Mouse (Mus musculus) kidney, embryonic 15.5 days (tissue): ENCODE data around the gene Adcyap1r1. TPM values are rescaled to one million over a fixed set of nuclear protein-coding genes. Genes with fewer than 3 reads are reported as not detected.
A peak's percentile ranks its signal among the peaks of the same experiment; 100 is the strongest.

Source experiments
- ATAC-seq: fragments of 200-750 bp; cut with Nextera tagmentation; replicated peaks from 2 replicates; pipeline ENCODE4 v1.8.0; 2017; ENCODE audit warnings: moderate TSS enrichment; ENCODE audit not compliant: low FRiP score
- H3K27ac ChIP-seq: fragments of 300-500 bp; sonication (generic); 2 replicates; pipeline ENCODE4 v1.5.1; 2015; ENCODE audit warnings: mild to moderate bottlenecking, inconsistent platforms
- H3K27me3 ChIP-seq: fragments of 300-500 bp; sonication (generic); 2 replicates; pipeline ENCODE4 v1.6.1; 2015; ENCODE audit warnings: inconsistent platforms
- H3K36me3 ChIP-seq: fragments of 300-500 bp; sonication (generic); 2 replicates; pipeline ENCODE4 v1.6.1; 2015; ENCODE audit warnings: inconsistent platforms
- H3K4me1 ChIP-seq: fragments of 300-500 bp; sonication (generic); 2 replicates; pipeline ENCODE4 v1.6.1; 2015; ENCODE audit warnings: inconsistent platforms
- H3K4me2 ChIP-seq: fragments of 300-500 bp; sonication (generic); 2 replicates; pipeline ENCODE4 v1.6.1; 2015; ENCODE audit warnings: moderate library complexity, mild to moderate bottlenecking, inconsistent platforms
- H3K4me3 ChIP-seq: fragments of 300-500 bp; sonication (generic); replicated peaks from 2 replicates; pipeline ENCODE4 v1.5.1; 2015; ENCODE audit warnings: mild to moderate bottlenecking, inconsistent platforms
- H3K9ac ChIP-seq: fragments of 300-500 bp; sonication (generic); 2 replicates; pipeline ENCODE4 v1.6.1; 2015; ENCODE audit warnings: mild to moderate bottlenecking, inconsistent platforms
- H3K9me3 ChIP-seq: fragments of 300-500 bp; sonication (generic); replicated peaks from 2 replicates; pipeline ENCODE4 v1.6.1; 2016; ENCODE audit warnings: inconsistent platforms
- WGBS: fragments of 180-500 bp; shearing (Covaris S2); methylation state at CpG from one replicate; pipeline ENCODE4 v1.1.7; 2015; ENCODE audit warnings: mixed read lengths; 5-methylcytosine and 5-hydroxymethylcytosine counted together
- polyA plus RNA-seq: library from polyadenylated mRNA; unstranded; fragments of >200 nt; fragmentation: Nextera tagmentation; extraction: Ambion mirVana; gene quantifications from 2 replicates; pipeline ENCODE4 v1.2.1, GENCODE M21; 2015

The Adcyap1r1 gene
- 3.1 and 3.4 TPM in 2 replicates for polyA plus RNA-seq

GRCm38 (mm10) chr6:55451771-55452371, at the start of gene Adcyap1r1:
TSS of gene Adcyap1r1 (plus strand) at chr6:55451978.
- under 1% methylated on average over 58 of the region's 58 CpGs for WGBS
- H3K27me3 ChIP-seq, result peaks cover 66% of the 10 kb centered on the region

DNA sequence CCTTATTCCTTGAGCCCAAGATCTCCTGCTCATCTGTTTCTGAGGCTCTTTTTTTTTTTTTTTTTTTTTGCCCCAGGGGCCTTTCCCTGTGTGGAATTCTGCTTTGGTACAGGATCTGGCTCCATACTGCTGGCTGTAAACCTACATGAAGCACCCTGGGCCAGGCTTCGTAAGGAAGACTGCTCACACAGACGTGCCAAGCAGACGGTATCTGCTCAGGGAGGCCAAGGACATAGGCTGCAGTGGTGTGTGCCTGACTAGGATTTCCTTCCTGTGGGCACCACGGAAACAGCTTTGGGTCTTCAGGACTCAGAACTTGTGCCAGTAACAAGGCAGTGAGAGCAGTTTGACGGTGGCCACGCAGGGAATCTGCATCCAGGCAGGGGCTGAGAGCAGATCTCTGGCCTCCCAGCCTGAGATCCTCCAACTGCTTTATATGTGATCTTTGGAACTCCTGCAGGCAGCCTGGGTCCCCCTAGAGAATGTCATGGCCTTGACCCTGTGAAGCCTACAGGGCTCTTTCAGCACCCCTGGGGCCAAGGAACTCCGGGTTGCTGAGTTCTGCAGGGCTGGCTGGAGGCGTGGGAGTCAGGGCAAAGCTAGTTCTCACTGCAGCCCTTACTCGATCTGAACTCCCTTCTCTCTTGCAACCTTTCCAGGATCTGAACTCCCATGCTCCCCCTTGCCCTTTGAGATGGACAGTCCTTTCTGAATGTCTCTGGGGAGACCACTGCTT, 49.6 kb upstream of the Adcyap1r1 start:
- no peak overlapping the region for H3K4me2 ChIP-seq
- H3K27ac ChIP-seq, result no peak overlapping the region
- no peaks in the 10 kb centered on the region for H3K4me1 ChIP-seq
- WGBS, result 63% methylated on average over 9 of the region's 9 CpGs
- no peaks in the 10 kb centered on the region for H3K9me3 ChIP-seq
- no peak overlapping the region for H3K4me3 ChIP-seq
- no peak overlapping the region for H3K9ac ChIP-seq
- no peaks in the 10 kb centered on the region for H3K36me3 ChIP-seq
- no peaks in the 10 kb centered on the region for H3K27me3 ChIP-seq
- ATAC-seq, result no peak

More at GRCm38 (mm10) chr6:55451771-55452371, at the start of gene Adcyap1r1:
- peak within 1 kb of the TSS; percentile 15; the same call in 1 of the 2 replicates for H3K9ac ChIP-seq
- no peaks in the 10 kb centered on the region for H3K36me3 ChIP-seq
- H3K27ac ChIP-seq, result no peak within 1 kb of the TSS
- H3K4me3 ChIP-seq, result peak within 1 kb of the TSS; percentile 51
- ATAC-seq, result peak; percentile 73
- H3K4me2 ChIP-seq, result peak within 1 kb of the TSS; percentile 87
- peaks cover 22% of the 10 kb centered on the region for H3K4me1 ChIP-seq
- H3K9me3 ChIP-seq, result no peaks in the 10 kb centered on the region

GRCm38 (mm10) chr6:55403411-55404309, 48.1 kb upstream of the Adcyap1r1 start:
- Histone ChIP-seq H3K27ac (no peak overlapping the region), H3K27me3 (no peaks in the 10 kb centered on the region), H3K4me2 (no peak overlapping the region), H3K36me3 (no peaks in the 10 kb centered on the region), H3K9ac (no peak overlapping the region), H3K4me1 (no peaks in the 10 kb centered on the region), H3K9me3 (no peaks in the 10 kb centered on the region), H3K4me3 (no peak overlapping the region)
- 77% methylated on average over 9 of the region's 9 CpGs for WGBS
- no peak for ATAC-seq

- Histone ChIP-seq H3K36me3 (no peaks in the 10 kb centered on the region), H3K4me3 (no peak overlapping the region), H3K27me3 (no peaks in the 10 kb centered on the region), H3K9me3 (no peaks in the 10 kb centered on the region), H3K9ac (no peak overlapping the region), H3K4me1 (no peaks in the 10 kb centered on the region), H3K4me2 (no peak overlapping the region), H3K27ac (no peak overlapping the region)
- 68% methylated on average over 5 of the region's 5 CpGs for WGBS
- ATAC-seq, result no peak
These were observed 47.3 kb upstream of the Adcyap1r1 start for GRCm38 (mm10) chr6:55404421-55404990.

DNA sequence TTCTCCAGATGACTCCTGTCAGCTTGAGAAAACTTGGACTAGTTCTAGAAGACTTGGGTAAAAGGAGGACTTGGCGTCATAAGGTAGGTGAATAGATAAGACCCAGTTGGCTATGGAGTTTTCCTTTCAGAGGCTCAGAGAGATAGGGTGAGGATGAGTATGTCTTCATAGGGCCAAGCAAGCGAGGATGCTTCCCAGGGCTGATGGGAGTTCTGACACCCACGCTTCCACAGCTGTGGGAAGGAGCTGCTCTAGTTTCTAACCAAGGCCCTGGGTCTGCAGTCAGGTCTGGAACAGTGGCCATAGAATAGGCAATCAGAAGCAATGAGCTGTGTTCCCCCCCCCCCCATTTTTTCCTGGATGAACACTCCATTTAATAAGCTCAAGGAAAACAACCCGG, 44.4 kb upstream of the Adcyap1r1 start:
- ATAC-seq, result no peak
- Histone ChIP-seq H3K4me3 (no peak overlapping the region), H3K9ac (no peak overlapping the region), H3K36me3 (no peaks in the 10 kb centered on the region), H3K9me3 (no peaks in the 10 kb centered on the region), H3K27ac (no peak overlapping the region), H3K27me3 (no peaks in the 10 kb centered on the region), H3K4me2 (no peak overlapping the region), H3K4me1 (peaks cover 8% of the 10 kb centered on the region)
- 76% methylated on average over 4 of the region's 4 CpGs for WGBS

DNA sequence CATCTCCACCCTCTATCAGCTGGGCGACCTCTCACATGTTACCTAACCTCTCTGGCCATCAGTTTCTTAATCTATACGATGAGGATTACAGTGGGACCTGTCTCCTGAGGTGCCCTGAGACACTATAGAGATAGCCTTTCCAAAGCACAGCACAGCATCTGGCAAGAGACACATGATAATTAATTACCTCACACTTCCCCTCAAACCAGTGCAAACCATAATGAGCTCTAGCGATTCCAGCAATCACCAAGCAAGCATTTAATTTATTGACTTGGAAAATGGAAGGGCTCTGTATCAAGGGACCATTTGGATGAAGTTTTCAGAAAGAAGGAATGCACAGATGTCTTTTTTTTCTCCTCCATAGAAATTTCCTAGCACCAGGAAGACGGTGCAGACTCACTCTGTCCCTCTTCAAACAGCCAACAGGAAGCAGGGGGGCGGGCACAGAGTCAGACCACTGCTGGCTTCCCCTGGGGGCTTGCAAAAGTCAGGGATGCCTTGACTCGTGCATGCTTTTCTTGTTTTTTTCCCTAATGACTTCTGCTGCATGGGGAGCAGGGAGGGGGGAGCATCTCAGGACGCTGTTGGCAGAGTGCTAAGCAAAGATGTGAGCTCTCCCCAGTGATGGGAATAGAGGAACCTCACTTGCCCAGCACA, 41.5 kb upstream of the Adcyap1r1 start:
- Histone ChIP-seq H3K9me3 (no peaks in the 10 kb centered on the region), H3K27me3 (no peaks in the 10 kb centered on the region), H3K4me1 (peaks cover 8% of the 10 kb centered on the region), H3K9ac (no peak overlapping the region), H3K4me2 (no peak overlapping the region), H3K4me3 (no peak overlapping the region), H3K36me3 (no peaks in the 10 kb centered on the region), H3K27ac (0 out of 2 replicates have a peak overlapping the region, but pooled peaks have one; percentile 47)
- ATAC-seq, result peak; percentile 46; the same call in 1 of the 2 replicates
- 28% methylated on average over 7 of the region's 7 CpGs for WGBS

DNA sequence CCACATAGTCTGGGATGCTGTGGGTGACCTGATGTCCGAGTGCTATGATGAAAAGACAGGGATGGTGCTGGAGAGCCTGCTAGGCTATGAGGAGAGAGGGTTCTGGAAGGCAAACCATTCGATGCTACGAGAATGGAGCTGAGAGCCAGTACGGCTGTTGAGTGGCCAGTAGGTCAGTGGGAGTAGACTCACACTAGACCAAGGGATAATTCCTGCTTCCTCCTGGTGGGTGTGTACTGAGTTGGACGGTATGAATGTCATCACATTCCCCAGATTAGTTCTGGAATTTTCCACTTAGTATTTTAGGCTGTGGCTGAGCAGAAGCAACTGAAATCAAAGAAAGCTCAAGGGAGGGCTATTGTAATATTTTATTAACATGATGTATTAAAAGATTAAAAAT, 40.8 kb upstream of the Adcyap1r1 start:
- no peak overlapping the region for H3K9ac ChIP-seq
- H3K4me3 ChIP-seq, result no peak overlapping the region
- WGBS, result 52% methylated on average over 5 of the region's 5 CpGs
- H3K36me3 ChIP-seq, result no peaks in the 10 kb centered on the region
- 0 out of 2 replicates have a peak overlapping the region, but pooled peaks have one; percentile 47 for H3K27ac ChIP-seq
- no peaks in the 10 kb centered on the region for H3K27me3 ChIP-seq
- no peak overlapping the region for H3K4me2 ChIP-seq
- no peak for ATAC-seq
- H3K4me1 ChIP-seq, result peaks cover 8% of the 10 kb centered on the region
- no peaks in the 10 kb centered on the region for H3K9me3 ChIP-seq

DNA sequence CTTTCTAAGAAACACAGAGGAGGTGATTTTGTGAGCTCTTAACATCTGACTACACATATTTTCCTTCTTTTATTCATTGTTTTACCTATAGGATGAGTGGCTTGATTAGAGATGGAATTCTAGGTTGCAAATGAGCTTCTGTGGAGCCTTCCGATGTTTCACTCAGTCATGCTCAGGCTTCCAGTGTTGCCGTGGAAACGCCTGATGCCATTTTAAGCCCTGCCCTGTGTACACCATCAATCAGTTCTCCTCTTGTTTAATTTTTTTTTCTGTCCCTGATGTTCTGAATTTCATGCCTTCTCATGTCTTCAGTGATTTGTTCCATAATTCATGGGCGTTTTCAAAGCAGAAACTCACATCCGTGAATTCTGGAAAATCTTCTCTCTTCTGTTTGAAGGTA, 35.6 kb upstream of the Adcyap1r1 start:
- Histone ChIP-seq H3K36me3 (no peaks in the 10 kb centered on the region), H3K4me2 (no peak overlapping the region), H3K9ac (no peak overlapping the region), H3K9me3 (no peaks in the 10 kb centered on the region), H3K27me3 (no peaks in the 10 kb centered on the region), H3K4me3 (no peak overlapping the region), H3K4me1 (peaks cover 6% of the 10 kb centered on the region), H3K27ac (no peak overlapping the region)
- no peak for ATAC-seq
- 83% methylated on average over 5 of the region's 5 CpGs for WGBS

- Histone ChIP-seq H3K36me3 (no peaks in the 10 kb centered on the region), H3K4me2 (no peak overlapping the region), H3K4me3 (no peak overlapping the region), H3K27ac (no peak overlapping the region), H3K27me3 (no peaks in the 10 kb centered on the region), H3K9ac (no peak overlapping the region), H3K9me3 (no peaks in the 10 kb centered on the region), H3K4me1 (peaks cover 9% of the 10 kb centered on the region)
- 22% methylated on average over 2 of the region's 2 CpGs for WGBS
- no peak for ATAC-seq
These were observed 32.9 kb upstream of the Adcyap1r1 start for GRCm38 (mm10) chr6:55418746-55419410.

DNA sequence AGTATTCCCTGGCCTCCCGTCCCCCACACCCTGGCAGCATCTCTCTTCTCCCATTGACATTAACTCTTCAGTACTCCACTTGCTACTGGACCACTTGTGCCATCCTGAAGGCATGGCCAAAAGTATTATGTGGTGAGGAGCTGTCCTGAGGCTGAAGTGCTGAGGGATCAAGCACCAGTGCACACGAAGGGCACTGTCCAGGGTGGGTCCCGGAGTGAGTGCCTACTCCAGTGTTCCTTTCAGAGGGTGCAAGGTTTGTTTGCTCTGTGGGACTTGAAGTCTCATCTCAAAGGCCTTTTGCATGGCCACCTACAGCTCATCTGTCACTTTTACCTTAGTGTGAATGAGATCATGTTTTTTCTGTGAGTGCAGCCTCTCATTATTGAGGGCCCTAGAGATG, 31.4 kb upstream of the Adcyap1r1 start:
- 56% methylated on average over 3 of the region's 3 CpGs for WGBS
- ATAC-seq, result no peak

DNA sequence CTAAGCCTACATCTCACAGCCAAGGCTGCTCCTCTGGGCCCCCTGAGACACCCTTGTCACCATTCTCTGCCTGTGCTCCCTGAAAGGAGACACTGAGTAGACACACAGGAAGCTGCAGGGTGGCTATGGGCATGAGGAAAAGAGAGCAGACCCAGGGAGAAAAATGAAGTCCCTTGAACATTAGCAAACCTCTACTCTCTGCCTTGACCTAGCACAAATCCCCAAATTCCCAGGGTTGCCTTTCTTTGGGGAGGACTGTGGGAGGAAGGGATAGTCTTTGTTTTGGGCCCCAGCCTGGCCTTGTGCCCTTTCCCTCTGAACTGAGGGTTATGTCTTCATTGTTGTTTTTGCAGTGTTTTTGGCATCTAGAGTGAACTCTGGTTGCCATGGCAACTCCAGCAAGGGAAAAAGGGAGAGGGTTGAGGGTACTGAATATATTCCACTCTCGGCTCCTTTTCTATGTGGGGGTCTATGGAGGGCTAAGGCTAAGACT, 30.9 kb upstream of the Adcyap1r1 start:
- no peak for ATAC-seq
- H3K36me3 ChIP-seq, result no peaks in the 10 kb centered on the region
- no peak overlapping the region for H3K4me2 ChIP-seq
- H3K9me3 ChIP-seq, result no peaks in the 10 kb centered on the region
- H3K4me3 ChIP-seq, result no peak overlapping the region
- no peaks in the 10 kb centered on the region for H3K27me3 ChIP-seq
- no peak overlapping the region for H3K27ac ChIP-seq
- no peak overlapping the region for H3K9ac ChIP-seq
- WGBS, result 14% methylated on average over 1 of the region's 1 CpGs
- H3K4me1 ChIP-seq, result peaks cover 9% of the 10 kb centered on the region

More for the DNA sequence above, 31.4 kb upstream of the Adcyap1r1 start:
- H3K4me2 ChIP-seq, result no peak overlapping the region
- no peak overlapping the region for H3K9ac ChIP-seq
- H3K4me3 ChIP-seq, result no peak overlapping the region
- no peaks in the 10 kb centered on the region for H3K27me3 ChIP-seq
- no peaks in the 10 kb centered on the region for H3K36me3 ChIP-seq
- H3K27ac ChIP-seq, result no peak overlapping the region
- H3K9me3 ChIP-seq, result no peaks in the 10 kb centered on the region
- peaks cover 9% of the 10 kb centered on the region for H3K4me1 ChIP-seq
